Mouse (Mus musculus) kidney, embryonic 16.5 days (tissue): Measurements from ENCODE around the gene Mark4. TPM values are rescaled to one million over a fixed set of nuclear protein-coding genes. Genes with fewer than 3 reads are reported as not detected.

Source experiments
- ATAC-seq: fragments of 200-750 bp; cut with Nextera tagmentation; 2 replicates; pipeline ENCODE4 v1.8.0; 2017; ENCODE audit warnings: moderate TSS enrichment; ENCODE audit not compliant: low FRiP score, low TSS enrichment
- H3K27ac ChIP-seq: fragments of 300-500 bp; sonication (generic); 2 replicates; pipeline ENCODE4 v1.5.1; 2014; ENCODE audit warnings: low read length
- H3K27me3 ChIP-seq: fragments of 300-500 bp; sonication (generic); 2 replicates; pipeline ENCODE4 v1.6.1; 2014; ENCODE audit warnings: low read length, control low read depth, mixed read lengths; ENCODE audit not compliant: insufficient read depth
- H3K36me3 ChIP-seq: fragments of 300-500 bp; sonication (generic); 2 replicates; pipeline ENCODE4 v1.6.1; 2014; ENCODE audit warnings: low read length, control low read depth, mixed read lengths; ENCODE audit not compliant: insufficient read depth
- H3K4me1 ChIP-seq: fragments of 300-500 bp; sonication (generic); 2 replicates; pipeline ENCODE4 v1.6.1; 2014; ENCODE audit warnings: low read length, control low read depth, mixed read lengths; ENCODE audit not compliant: insufficient read depth
- H3K4me2 ChIP-seq: fragments of 300-500 bp; sonication (generic); replicated peaks from 2 replicates; pipeline ENCODE4 v1.6.1; 2014; ENCODE audit warnings: low read depth, low read length
- H3K4me3 ChIP-seq: fragments of 300-500 bp; sonication (generic); 2 replicates; pipeline ENCODE4 v1.5.1; 2014; ENCODE audit warnings: mild to moderate bottlenecking, low read length
- H3K9ac ChIP-seq: fragments of 300-500 bp; sonication (generic); replicated peaks from 2 replicates; pipeline ENCODE4 v1.6.1; 2014; ENCODE audit warnings: low read length
- H3K9me3 ChIP-seq: fragments of 300-500 bp; sonication (generic); 2 replicates; pipeline ENCODE4 v1.6.1; 2016; ENCODE audit warnings: low read length, control low read depth
- WGBS: fragments of 180-500 bp; shearing (Covaris S2); extraction: QIAGEN DNeasy Blood & Tissue Kit; methylation state at CpG from one replicate; pipeline ENCODE4 v1.1.7; 2014; 5-methylcytosine and 5-hydroxymethylcytosine counted together
- polyA plus RNA-seq: library from polyadenylated mRNA; unstranded; fragments of >200 nt; fragmentation: Nextera tagmentation; extraction: Ambion mirVana; gene quantifications from 2 replicates; pipeline ENCODE4 v1.2.1, GENCODE M21; 2015

The Mark4 gene
- polyA plus RNA-seq, 1 experiment from 2014 or later, result 6.9 TPM

GRCm38 (mm10) chr7:19411783-19412182, 46.8 kb downstream of the Mark4 start:
- no peaks in the 10 kb centered on the region for H3K36me3 ChIP-seq
- H3K9ac ChIP-seq, result no peak overlapping the region
- H3K27ac ChIP-seq, result no peak overlapping the region
- H3K9me3 ChIP-seq, result 0 out of 2 replicates have a peak, but pooled peaks cover 6% of the 10 kb centered on the region
- no peak overlapping the region for H3K4me3 ChIP-seq
- WGBS, result 84% methylated on average over 5 of the region's 5 CpGs
- no peak overlapping the region for H3K4me2 ChIP-seq
- H3K27me3 ChIP-seq, result no peaks in the 10 kb centered on the region
- peaks cover 4% of the 10 kb centered on the region; the same call in 1 of the 2 replicates for H3K4me1 ChIP-seq
- no peak for ATAC-seq

DNA sequence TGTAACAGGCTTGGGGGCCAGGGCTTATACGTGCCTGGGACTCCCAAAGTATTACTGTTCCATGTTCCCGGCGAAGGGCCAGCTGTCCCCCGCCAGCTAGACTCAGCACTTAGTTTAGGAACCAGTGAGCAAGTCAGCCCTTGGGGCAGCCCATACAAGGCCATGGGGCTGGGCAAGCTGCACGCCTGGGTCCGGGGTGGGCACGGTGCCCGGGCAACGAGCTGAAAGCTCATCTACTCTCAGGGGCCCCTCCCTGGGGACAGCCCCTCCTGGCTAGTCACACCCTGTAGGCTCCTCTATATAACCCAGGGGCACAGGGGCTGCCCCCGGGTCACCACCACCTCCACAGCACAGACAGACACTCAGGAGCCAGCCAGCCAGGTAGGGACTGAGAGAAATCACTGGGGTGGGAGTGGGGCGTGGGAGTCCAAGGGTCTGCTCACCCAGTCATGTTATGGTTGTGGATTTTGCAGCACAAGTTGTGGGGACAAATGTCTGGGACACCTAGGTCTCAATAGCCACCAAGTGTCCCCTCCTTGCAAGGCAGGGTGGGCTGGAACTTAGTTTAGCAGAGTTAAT, 47.8 kb downstream of the Mark4 start:
- no peak for ATAC-seq
- Histone ChIP-seq H3K36me3 (no peaks in the 10 kb centered on the region), H3K9ac (no peak overlapping the region), H3K4me3 (no peak overlapping the region), H3K27ac (no peak overlapping the region), H3K4me1 (peaks cover 4% of the 10 kb centered on the region; the same call in 1 of the 2 replicates), H3K27me3 (no peaks in the 10 kb centered on the region), H3K4me2 (no peak overlapping the region), H3K9me3 (0 out of 2 replicates have a peak, but pooled peaks cover 6% of the 10 kb centered on the region)
- 71% methylated on average over 11 of the region's 11 CpGs for WGBS

GRCm38 (mm10) chr7:19409753-19410152, 48.9 kb downstream of the Mark4 start:
- Histone ChIP-seq H3K27ac (no peak overlapping the region), H3K27me3 (peaks cover 5% of the 10 kb centered on the region), H3K9me3 (0 out of 2 replicates have a peak, but pooled peaks cover 6% of the 10 kb centered on the region), H3K4me2 (no peak overlapping the region), H3K4me1 (peaks cover 4% of the 10 kb centered on the region; the same call in 1 of the 2 replicates), H3K4me3 (no peak overlapping the region), H3K9ac (no peak overlapping the region), H3K36me3 (no peaks in the 10 kb centered on the region)
- 30% methylated on average over 6 of the region's 6 CpGs for WGBS
- no peak for ATAC-seq

DNA sequence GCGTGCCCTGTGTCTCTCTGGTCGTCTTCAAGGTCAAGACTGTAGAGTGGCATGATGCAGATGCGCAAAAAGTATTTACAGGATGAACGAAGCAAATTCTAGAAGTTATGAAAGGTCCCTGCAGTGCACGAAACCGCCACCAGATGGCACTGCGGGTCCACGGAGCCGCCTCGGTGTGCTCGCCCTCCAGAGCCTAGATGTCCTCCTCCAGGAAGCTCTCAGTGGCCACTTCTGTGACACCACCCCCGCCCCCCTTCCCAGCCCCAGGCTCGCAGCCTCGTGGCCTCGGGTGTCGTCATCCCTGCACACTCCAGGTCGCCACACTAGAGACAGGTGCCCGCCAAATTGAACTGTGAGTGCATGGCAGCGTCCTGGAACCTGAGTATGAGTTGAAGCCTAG, 53.2 kb downstream of the Mark4 start:
- Histone ChIP-seq H3K4me3 (no peak overlapping the region), H3K27me3 (peaks cover 30% of the 10 kb centered on the region), H3K9ac (0 out of 2 replicates have a peak overlapping the region, but pooled peaks have one; percentile 42), H3K4me1 (peaks cover 9% of the 10 kb centered on the region), H3K9me3 (peaks cover 7% of the 10 kb centered on the region), H3K27ac (no peak overlapping the region), H3K4me2 (peak overlapping the region; percentile 47), H3K36me3 (no peaks in the 10 kb centered on the region)
- 2% methylated on average over 19 of the region's 19 CpGs for WGBS
- ATAC-seq, result peak; percentile 46; the same call in 1 of the 2 replicates

DNA sequence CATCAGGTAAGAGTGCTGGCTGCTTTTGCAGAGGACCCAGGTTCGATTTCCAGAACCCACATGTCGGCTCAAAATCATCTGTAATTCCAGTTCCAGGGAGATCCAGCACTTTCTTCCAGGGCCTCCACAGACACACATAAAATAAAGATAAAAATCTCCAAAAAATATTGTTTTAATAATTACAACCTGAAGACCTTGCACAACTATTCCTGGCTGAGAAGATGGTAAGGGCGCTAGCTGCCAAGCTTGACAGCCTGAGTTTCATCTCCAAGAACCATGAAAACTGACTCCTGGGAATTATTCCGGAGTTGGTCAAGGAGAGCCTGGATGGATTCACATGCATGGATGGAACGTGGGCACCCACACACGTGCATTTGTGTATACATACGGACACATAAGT, 54.1 kb downstream of the Mark4 start, which contains the start of gene Ckm:
Gene Ckm (plus strand): TSS at position 301 of the 400 bp plus-strand sequence.
- Histone ChIP-seq H3K27ac (no peak within 1 kb of the TSS), H3K4me2 (peak within 1 kb of the TSS; percentile 90), H3K4me1 (peaks cover 12% of the 10 kb centered on the region), H3K36me3 (no peaks in the 10 kb centered on the region), H3K27me3 (peaks cover 30% of the 10 kb centered on the region), H3K9me3 (peaks cover 7% of the 10 kb centered on the region), H3K4me3 (peak within 1 kb of the TSS; percentile 65), H3K9ac (peak within 1 kb of the TSS; percentile 64)
- ATAC-seq, result no peak
- 47% methylated on average over 7 of the region's 7 CpGs for WGBS

DNA sequence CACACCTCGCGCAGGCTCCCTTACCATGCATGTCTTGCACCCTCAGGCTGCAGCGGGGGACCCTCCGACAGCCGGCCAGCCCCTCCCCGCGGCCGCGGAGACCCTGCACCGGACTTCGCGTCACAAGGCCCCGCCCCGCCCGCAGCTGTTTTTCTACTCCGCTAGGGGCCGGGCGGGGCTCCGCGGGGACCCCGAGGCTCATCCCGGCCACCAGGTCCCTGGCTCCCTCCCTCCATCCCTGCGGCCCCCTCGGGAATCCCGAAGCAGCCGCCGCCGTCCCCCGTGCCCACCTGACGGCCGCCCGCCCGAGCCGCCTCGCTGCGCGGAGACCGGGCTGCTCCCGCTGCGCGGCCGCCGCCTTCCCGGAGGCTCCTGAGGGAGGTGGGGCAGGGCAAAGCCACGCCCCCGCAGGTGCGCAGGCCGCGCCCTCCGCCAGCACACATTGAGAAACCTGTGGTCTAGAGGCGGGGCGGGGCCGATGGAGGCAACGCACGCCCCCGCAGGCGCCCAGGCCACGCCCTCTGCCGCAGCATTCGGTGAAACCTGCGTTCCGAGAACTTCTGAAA, 54.8 kb downstream of the Mark4 start, which contains the start of gene Klc3:
Gene Klc3 (minus strand): TSS at position 374 of the 566 bp plus-strand sequence.
- Histone ChIP-seq H3K27ac (no peak within 1 kb of the TSS), H3K4me3 (peak within 1 kb of the TSS; percentile 65), H3K4me1 (peaks cover 16% of the 10 kb centered on the region), H3K36me3 (no peaks in the 10 kb centered on the region), H3K27me3 (peaks cover 30% of the 10 kb centered on the region), H3K9me3 (peaks cover 7% of the 10 kb centered on the region), H3K4me2 (peak within 1 kb of the TSS; percentile 90), H3K9ac (peak within 1 kb of the TSS; percentile 64)
- WGBS, result under 1% methylated on average over 62 of the region's 62 CpGs
- ATAC-seq, result peak; percentile 75

DNA sequence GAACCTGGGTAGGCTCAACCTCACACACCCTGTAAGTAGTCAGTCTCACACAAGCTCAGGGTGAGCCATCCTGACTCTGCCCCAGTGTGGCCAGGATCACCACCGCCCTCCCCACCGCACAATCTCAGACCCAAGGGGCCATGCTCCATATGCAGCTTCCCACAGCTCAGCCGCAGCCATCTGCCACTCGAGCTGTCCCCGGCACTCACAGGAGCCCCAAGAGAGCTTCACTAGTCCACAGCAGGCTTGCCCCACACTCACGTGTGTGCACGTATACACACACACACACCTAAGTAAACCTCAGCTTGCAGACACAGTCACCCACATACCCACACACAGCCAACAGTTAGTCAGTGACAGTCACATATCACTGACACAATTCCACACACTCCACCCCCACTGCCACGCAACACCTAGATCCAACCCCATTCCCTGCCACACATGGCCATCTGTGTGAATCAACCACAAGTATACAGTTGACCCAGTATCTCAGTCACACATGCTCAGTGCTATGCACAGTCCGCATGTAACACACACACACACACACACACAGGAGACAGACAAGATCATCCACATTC, 56.0 kb downstream of the Mark4 start:
- peaks cover 7% of the 10 kb centered on the region for H3K9me3 ChIP-seq
- no peak for ATAC-seq
- H3K9ac ChIP-seq, result no peak overlapping the region
- H3K27me3 ChIP-seq, result peaks cover 30% of the 10 kb centered on the region
- no peak overlapping the region for H3K4me3 ChIP-seq
- H3K4me2 ChIP-seq, result no peak overlapping the region
- H3K36me3 ChIP-seq, result no peaks in the 10 kb centered on the region
- WGBS, result 86% methylated on average over 9 of the region's 9 CpGs
- peaks cover 16% of the 10 kb centered on the region for H3K4me1 ChIP-seq
- H3K27ac ChIP-seq, result no peak overlapping the region

DNA sequence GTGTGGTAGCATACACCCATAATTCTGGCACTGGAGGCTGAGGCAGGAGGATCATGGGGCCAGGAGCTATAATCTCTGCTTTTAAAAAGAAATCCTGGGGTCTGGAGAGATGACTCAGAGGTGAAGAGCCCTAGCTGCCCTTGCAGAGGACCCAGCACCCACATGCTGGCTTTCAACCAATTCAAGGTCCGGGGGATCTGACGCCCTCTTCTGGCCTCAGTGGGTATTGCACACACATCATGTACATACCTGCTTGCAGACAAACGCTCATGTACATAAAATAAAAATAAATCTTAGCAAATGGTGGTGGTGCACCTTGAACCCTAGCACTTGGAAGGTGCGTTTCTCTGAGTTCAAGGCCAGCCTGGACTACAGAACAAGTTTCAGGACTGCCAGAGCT, 57.7 kb downstream of the Mark4 start:
- Histone ChIP-seq H3K36me3 (peaks cover under 1% of the 10 kb centered on the region; the same call in 1 of the 2 replicates), H3K4me3 (no peak overlapping the region), H3K27me3 (peaks cover 30% of the 10 kb centered on the region), H3K4me2 (no peak overlapping the region), H3K9me3 (peaks cover 7% of the 10 kb centered on the region), H3K27ac (no peak overlapping the region), H3K4me1 (peaks cover 16% of the 10 kb centered on the region), H3K9ac (no peak overlapping the region)
- WGBS, result 83% methylated on average over 4 of the region's 4 CpGs
- ATAC-seq, result no peak

GRCm38 (mm10) chr7:19399496-19400280, 58.9 kb downstream of the Mark4 start:
- Histone ChIP-seq H3K4me2 (peak overlapping the region; percentile 75), H3K27ac (no peak overlapping the region), H3K36me3 (peaks cover 13% of the 10 kb centered on the region; the same call in 1 of the 2 replicates), H3K4me1 (peaks cover 16% of the 10 kb centered on the region), H3K4me3 (peak overlapping the region; percentile 47), H3K9ac (peak overlapping the region; percentile 55), H3K27me3 (peaks cover 24% of the 10 kb centered on the region), H3K9me3 (peaks cover 7% of the 10 kb centered on the region)
- peak; percentile 40; the same call in 1 of the 2 replicates for ATAC-seq
- WGBS, result 1% methylated on average over 25 of the region's 27 CpGs
